Mouse (Mus musculus) myocyte (in vitro differentiated cells): ENCODE measurements around the gene B4galnt1. TPM values are rescaled to one million over a fixed set of nuclear protein-coding genes. Genes with fewer than 3 reads are reported as not detected.

Experiments
- H3K27me3 ChIP-seq: one replicate; pipeline ENCODE4 v1.6.1; 2011; ENCODE audit not compliant: control insufficient read depth, insufficient read depth, insufficient read length
- H3K36me3 ChIP-seq: one replicate; pipeline ENCODE4 v1.6.1; 2011; ENCODE audit not compliant: control insufficient read depth, insufficient read depth
- H3K4me2 ChIP-seq: one replicate; pipeline ENCODE4 v1.6.1; 2011; ENCODE audit warnings: low read depth, control low read depth
- H3K4me3 ChIP-seq: one replicate; pipeline ENCODE4 v1.5.1; 2011; ENCODE audit warnings: mild to moderate bottlenecking, control low read depth, moderate library complexity
- H3K79me2 ChIP-seq: one replicate; pipeline ENCODE4 v1.6.1; 2011; ENCODE audit not compliant: control insufficient read depth, insufficient read depth
- H3ac ChIP-seq: one replicate; pipeline ENCODE4 v1.6.1; 2011; ENCODE audit not compliant: control insufficient read depth, insufficient read length
- CEBPB ChIP-seq: IDR thresholded peaks from 2 replicates; pipeline ENCODE4 v1.6.1; 2011; ENCODE audit warnings: mild to moderate bottlenecking, moderate library complexity; ENCODE audit not compliant: poor library complexity, insufficient read depth, severe bottlenecking
- E2F4 ChIP-seq: IDR thresholded peaks from one replicate; pipeline ENCODE4 v1.6.1; 2011; ENCODE audit warnings: mild to moderate bottlenecking, control low read depth, moderate library complexity; ENCODE audit not compliant: insufficient read depth
- MAX ChIP-seq: IDR thresholded peaks from one replicate; pipeline ENCODE4 v1.6.1; 2011; ENCODE audit warnings: low read depth, mild to moderate bottlenecking, control low read depth
- MYOD1 ChIP-seq, 3 experiments: IDR thresholded peaks; one replicate each; pipeline ENCODE4 v1.6.1; 2011; ENCODE audit warnings: control low read depth in 2 of 3, low read depth in 2 of 3, mild to moderate bottlenecking in 2 of 3, moderate library complexity in 1 of 3; ENCODE audit not compliant: insufficient read length in 2 of 3, control insufficient read depth in 1 of 3
- MYOG ChIP-seq, 3 experiments: IDR thresholded peaks; one replicate each; pipeline ENCODE4 v1.6.1; 2011; ENCODE audit warnings: control low read depth in 2 of 3, low read depth in 2 of 3, mild to moderate bottlenecking in 2 of 3; ENCODE audit not compliant: insufficient read length in 2 of 3, control insufficient read depth in 1 of 3, insufficient read depth in 1 of 3
- POLR2A ChIP-seq: IDR thresholded peaks from one replicate; pipeline ENCODE4 v1.6.1; 2011; ENCODE audit warnings: low read depth, mild to moderate bottlenecking, control low read depth, moderate library complexity; ENCODE audit not compliant: insufficient read length
- POLR2AphosphoS2 ChIP-seq: IDR thresholded peaks from one replicate; pipeline ENCODE4 v1.6.1; 2011; ENCODE audit warnings: low read depth, control low read depth; ENCODE audit not compliant: insufficient read length
- REST ChIP-seq: IDR thresholded peaks from one replicate; pipeline ENCODE4 v1.6.1; 2011; ENCODE audit warnings: mild to moderate bottlenecking, control low read depth, moderate library complexity; ENCODE audit not compliant: insufficient read depth, insufficient read length
- SRF ChIP-seq: IDR thresholded peaks from one replicate; pipeline ENCODE4 v1.6.1; 2011; ENCODE audit warnings: low read depth; ENCODE audit not compliant: control insufficient read depth, insufficient read length
- TCF12 ChIP-seq: IDR thresholded peaks from one replicate; pipeline ENCODE4 v1.6.1; 2011; ENCODE audit warnings: mild to moderate bottlenecking, control low read depth; ENCODE audit not compliant: poor library complexity, insufficient read depth, severe bottlenecking
- TCF3 ChIP-seq: IDR thresholded peaks from one replicate; pipeline ENCODE4 v1.6.1; 2011; ENCODE audit warnings: low read depth, control low read depth; ENCODE audit not compliant: insufficient read length
- USF1 ChIP-seq: IDR thresholded peaks from one replicate; pipeline ENCODE4 v1.6.1; 2011; ENCODE audit warnings: low read depth, mild to moderate bottlenecking, control low read depth, moderate library complexity
- polyA plus RNA-seq: library from polyadenylated mRNA; unstranded; fragments of >200 nt; fragmentation: generic; extraction: Trizol; gene quantifications from one replicate; pipeline ENCODE4 v1.2.1, GENCODE M21; 2012; ENCODE audit warnings: missing spikeins

Gene B4galnt1
- polyA plus RNA-seq, 1 experiment = 12.4 TPM

DNA sequence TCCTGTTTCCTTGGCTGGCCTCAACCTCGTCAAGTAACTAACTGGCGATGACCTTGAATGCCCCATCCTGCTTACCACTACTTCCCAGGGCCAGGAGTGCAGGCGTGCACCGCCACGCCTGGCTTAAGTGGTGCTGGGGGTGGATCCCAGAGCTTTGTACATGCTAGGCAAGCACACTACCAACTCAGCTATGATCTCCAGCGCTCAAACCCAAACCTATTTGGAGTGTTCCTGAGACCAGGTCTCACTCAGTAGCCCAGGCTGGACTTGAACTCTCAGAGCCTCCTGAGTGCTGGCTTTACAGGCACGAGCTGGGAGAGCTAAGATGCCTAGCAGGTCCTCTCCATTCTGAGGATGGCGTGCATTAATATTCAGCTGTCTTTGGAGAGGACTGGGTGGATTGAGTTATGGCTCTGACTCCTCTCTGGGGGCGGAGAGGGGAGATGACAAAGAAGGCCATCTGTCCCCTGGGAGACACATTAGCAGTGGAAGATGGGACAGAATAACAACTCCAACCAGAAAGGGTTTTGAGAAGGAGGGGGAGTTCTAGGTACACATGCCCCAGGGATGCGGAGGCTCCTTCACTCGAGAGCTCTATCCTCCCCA is 32.6 kb downstream of the B4galnt1 start:
- H3K4me2 ChIP-seq = no peak overlapping the region
- no peaks in the 10 kb centered on the region for H3K27me3 ChIP-seq
- peaks cover 5% of the 10 kb centered on the region for H3K36me3 ChIP-seq
- no peak overlapping the region for H3ac ChIP-seq
- TF ChIP-seq MAX (no peak), POLR2AphosphoS2 (peak; percentile 6)
- H3K4me3 ChIP-seq = no peak overlapping the region
- H3K79me2 ChIP-seq = peaks cover 2% of the 10 kb centered on the region

DNA sequence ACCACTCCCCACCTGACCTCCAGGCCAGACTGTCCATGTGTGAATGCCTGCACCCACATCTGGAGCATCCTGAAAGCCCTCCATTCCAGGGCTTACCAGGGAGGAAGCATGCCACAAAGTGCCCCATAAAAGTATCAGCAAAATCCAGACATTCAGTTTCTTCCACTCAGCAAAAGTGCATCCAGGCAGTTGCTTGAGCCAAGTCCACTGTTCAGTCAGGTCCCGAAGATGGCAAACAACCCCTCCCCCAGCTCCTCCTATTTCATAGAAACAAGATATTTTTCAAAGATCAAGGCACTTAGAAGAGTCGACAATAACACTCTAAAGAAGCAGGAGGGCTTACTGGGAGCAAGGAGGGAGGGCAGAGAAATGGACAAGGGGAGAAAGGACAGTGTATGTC is 33.5 kb downstream of the B4galnt1 start:
- Histone ChIP-seq H3ac (no peak overlapping the region), H3K36me3 (peaks cover 7% of the 10 kb centered on the region), H3K4me2 (no peak overlapping the region), H3K27me3 (no peaks in the 10 kb centered on the region), H3K79me2 (peaks cover 2% of the 10 kb centered on the region), H3K4me3 (no peak overlapping the region)
- TF ChIP-seq POLR2A (no peak), POLR2AphosphoS2 (no peak), MYOD1 (IDR thresholded peaks at IDR 0.05; ENCODE audit: control insufficient read depth in 1 of 3, insufficient read length in 2 of 3, low read depth in 2 of 3) (no peak), TCF12 (no peak), MYOG (IDR thresholded peaks at IDR 0.05; ENCODE audit: control insufficient read depth in 1 of 3, insufficient read depth in 1 of 3, insufficient read length in 2 of 3, low read depth in 2 of 3) (no peak), TCF3 (no peak)

DNA sequence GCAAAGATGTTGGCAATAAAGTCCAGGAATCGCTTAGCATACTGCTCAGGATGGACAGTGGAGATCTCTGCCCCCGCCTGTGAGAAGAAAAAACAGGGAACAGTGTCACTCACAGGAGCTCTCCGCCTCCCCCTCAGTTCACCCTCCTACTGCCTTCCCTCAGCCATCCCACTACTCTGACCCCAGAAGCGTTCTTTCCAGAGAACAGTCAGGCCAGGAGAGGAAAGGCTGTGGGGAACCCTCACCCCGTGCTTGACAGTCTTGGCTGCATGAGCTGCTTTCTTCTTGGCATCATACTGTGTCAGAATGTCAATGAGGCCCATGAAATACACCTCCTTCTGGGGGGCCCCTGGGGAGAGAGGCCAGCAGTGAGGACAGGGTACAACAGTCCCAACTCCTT is 34.0 kb downstream of the B4galnt1 start:
- peaks cover 2% of the 10 kb centered on the region for H3K79me2 ChIP-seq
- H3ac ChIP-seq = no peak overlapping the region
- H3K27me3 ChIP-seq = no peaks in the 10 kb centered on the region
- TF ChIP-seq MAX (no peak), E2F4 (no peak), POLR2AphosphoS2 (no peak), MYOG (IDR thresholded peaks at IDR 0.05; ENCODE audit: control insufficient read depth in 1 of 3, insufficient read depth in 1 of 3, insufficient read length in 2 of 3, low read depth in 2 of 3) (no peak), CEBPB (no peak), TCF3 (no peak), REST (no peak), TCF12 (no peak), POLR2A (no peak), SRF (no peak), USF1 (no peak), MYOD1 (IDR thresholded peaks at IDR 0.05; ENCODE audit: control insufficient read depth in 1 of 3, insufficient read length in 2 of 3, low read depth in 2 of 3) (no peak)
- H3K4me2 ChIP-seq = no peak overlapping the region
- H3K36me3 ChIP-seq = peaks cover 11% of the 10 kb centered on the region
- H3K4me3 ChIP-seq = no peak overlapping the region

DNA sequence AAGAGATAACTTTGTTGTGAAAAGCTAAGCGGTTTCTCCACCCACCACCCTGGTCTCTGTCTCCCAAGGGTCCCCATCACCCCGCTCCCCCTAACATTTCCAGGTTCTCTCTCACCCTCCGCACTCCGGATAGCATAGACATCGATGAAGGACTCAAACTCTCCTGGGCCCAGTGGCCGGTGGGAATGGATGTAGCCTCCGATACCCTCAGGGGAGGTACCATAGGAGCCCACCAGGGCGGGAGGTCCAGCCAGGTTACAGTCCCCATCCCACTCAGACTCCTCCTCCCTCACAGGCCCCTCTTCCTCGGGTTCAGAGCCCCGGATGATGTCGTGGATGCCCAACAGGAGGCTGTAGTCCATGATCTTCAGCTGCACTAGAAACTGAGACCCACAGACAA is 34.4 kb downstream of the B4galnt1 start:
- H3K4me3 ChIP-seq = no peak overlapping the region
- H3K4me2 ChIP-seq = no peak overlapping the region
- no peak overlapping the region for H3ac ChIP-seq
- H3K36me3 ChIP-seq = peaks cover 11% of the 10 kb centered on the region
- H3K79me2 ChIP-seq = peaks cover 2% of the 10 kb centered on the region
- TF ChIP-seq USF1 (no peak), MYOG (IDR thresholded peaks at IDR 0.05; ENCODE audit: control insufficient read depth in 1 of 3, insufficient read depth in 1 of 3, insufficient read length in 2 of 3, low read depth in 2 of 3) (no peak), TCF3 (no peak), MYOD1 (IDR thresholded peaks at IDR 0.05; ENCODE audit: control insufficient read depth in 1 of 3, insufficient read length in 2 of 3, low read depth in 2 of 3) (no peak), MAX (no peak), POLR2A (no peak), CEBPB (no peak), E2F4 (no peak), POLR2AphosphoS2 (no peak), SRF (no peak), TCF12 (no peak), REST (no peak)
- no peaks in the 10 kb centered on the region for H3K27me3 ChIP-seq

DNA sequence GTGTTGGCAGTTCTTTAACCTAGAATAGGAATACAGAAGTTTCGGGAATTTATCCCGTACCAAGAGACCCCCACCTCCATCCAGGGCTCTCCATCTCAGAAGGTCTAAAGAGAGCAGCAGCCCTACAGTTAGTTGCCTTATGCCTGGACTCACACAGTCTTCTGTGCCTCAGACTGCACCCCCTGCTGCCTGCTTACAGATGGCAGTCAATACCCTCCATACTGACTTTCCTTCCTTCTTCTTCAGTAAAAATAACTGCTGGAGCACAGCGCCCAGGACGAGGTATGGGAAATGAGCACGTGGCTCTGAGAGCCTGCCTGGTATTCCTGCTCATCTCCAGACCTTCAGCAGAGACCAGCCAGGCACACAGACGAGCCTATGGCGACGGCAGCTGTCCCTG is 35.3 kb downstream of the B4galnt1 start:
- Histone ChIP-seq H3ac (no peak overlapping the region), H3K36me3 (peaks cover 12% of the 10 kb centered on the region), H3K79me2 (peaks cover 2% of the 10 kb centered on the region), H3K4me3 (no peak overlapping the region), H3K4me2 (no peak overlapping the region), H3K27me3 (no peaks in the 10 kb centered on the region)
- TF ChIP-seq USF1 (no peak), MAX (no peak), POLR2AphosphoS2 (peak; percentile 29), TCF12 (no peak), SRF (no peak)
